Mouse (Mus musculus) small intestine, adult 2 months (tissue): Measurements from ENCODE around the gene Ptpn13.

Experiments
- CTCF ChIP-seq: fragments of 200-500 bp; IDR thresholded peaks from 2 replicates; pipeline ENCODE4 v1.5.1; 2012; ENCODE audit warnings: low read depth, mild to moderate bottlenecking, control low read depth, inconsistent platforms, low read length, moderate library complexity, mixed read lengths; ENCODE audit not compliant: insufficient replicate concordance, insufficient read length; ENCODE audit errors: extremely low read depth
- POLR2A ChIP-seq: fragments of 200-500 bp; IDR thresholded peaks from 2 replicates; pipeline ENCODE4 v1.6.1; 2012; ENCODE audit warnings: low read depth, mild to moderate bottlenecking, control low read depth, inconsistent platforms, low read length, moderate library complexity

DNA sequence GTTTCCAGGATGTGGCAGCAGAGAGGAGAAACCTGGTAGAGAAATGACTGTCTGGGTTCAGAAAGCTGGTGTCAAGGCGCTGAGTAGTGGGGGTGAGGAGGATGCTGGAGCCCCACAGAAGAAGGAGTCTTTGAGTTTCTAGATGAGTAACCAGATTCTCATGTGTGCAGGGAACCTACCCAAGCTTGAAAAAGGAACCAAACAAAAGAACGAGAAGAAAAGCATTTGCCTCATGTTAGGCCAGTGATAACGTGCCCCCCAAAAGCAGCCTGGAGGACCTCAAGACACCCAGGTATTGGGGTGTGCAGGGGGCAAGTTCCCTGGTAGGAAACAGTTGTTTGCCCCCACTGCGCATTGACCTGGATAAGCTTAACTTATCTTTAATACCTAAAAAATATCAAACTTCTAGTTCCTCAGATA is 17.3 kb downstream of the Ptpn13 start:
- TF ChIP-seq CTCF (no peak), POLR2A (no peak)
